Mouse (Mus musculus) frontal cortex, postnatal 36 days (tissue): Measurements from ENCODE around the gene Inmt.

Experiments used
- DNase-seq, 2 experiments: peaks; one replicate each; pipeline ENCODE4 v3.0.0; 2022; ENCODE audit warnings: low spot score in 2 of 2

The Inmt gene

DNA sequence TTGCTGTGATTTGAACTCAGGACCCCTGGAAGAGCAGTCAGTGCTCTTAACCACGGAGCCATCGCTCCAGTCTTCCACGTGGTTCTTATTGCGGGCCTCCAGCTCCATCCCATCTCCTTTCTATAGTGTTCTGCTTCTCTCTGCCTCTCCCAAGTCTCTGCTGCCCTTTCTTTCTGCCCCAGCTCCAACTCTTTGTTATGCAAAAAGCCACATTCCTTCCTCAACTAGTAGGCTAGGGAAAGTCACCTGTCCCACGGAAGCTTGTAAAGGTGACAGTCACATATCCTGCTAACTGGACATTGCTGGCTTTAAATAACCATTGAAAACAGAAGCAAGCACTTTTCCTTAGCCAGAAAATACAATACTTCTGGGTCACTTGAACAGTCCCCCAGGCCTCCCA is 5.0 kb downstream of the Inmt start:
- no peak for DNase-seq

DNA sequence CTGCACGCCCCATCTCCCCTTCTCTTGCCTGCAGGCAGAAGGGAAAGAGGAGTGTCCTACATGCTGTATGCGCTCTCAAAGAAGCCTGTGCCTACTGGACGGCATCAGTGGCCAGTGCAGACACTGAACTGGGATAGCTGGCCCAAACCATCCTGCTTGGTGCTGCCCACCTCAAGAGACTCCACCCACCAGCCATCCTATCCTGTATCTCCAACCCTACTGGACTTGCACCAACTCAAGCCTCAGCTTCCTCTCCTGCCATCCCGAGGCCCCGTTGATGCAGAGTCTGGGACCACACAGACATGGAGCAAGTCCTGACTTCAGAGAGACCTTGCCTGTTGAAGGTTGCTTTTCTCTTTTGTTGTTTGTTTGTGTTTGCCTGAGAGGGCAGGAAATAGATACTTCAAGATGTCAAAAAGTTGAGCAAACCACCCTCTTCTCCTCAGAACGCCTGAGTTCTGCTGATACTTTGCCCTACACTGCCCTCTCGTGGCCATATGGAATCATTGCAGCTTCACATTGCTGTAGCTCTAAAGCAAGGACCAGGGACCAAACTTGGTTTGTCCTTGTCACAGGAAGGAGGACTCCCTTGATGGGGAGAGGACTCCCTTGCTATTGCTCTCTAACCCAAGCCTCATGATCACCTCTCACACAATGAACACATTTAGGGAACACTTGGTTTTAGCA is 7.9 kb downstream of the Inmt start:
- peak; percentile 75 to 84 for DNase-seq

DNA sequence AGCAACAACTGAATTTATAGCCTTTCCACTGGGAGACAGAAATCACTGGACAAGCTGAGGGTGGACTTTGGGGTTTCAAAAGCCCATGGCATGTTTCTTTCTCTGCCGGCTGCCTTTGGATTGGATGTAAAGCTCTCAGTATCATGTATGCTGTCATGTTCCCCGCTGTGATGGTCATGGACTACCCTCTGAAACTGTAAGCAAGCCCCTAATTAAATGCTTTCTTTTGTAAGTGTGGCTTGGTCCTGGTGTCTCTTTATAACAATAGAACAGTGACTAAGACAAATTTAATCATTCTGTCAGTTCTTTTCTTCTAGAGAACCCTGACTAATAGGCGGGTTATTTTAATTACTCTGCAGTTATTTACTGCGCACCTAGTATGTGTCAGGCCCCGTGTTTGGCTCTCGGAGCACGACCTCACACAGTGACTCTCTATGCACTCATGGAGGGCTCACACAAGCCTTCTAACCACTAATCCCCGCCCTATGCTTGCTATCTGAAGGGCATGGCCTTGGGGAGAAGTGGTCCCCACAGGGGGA is 11.7 kb downstream of the Inmt start:
- DNase-seq, result no peak

DNA sequence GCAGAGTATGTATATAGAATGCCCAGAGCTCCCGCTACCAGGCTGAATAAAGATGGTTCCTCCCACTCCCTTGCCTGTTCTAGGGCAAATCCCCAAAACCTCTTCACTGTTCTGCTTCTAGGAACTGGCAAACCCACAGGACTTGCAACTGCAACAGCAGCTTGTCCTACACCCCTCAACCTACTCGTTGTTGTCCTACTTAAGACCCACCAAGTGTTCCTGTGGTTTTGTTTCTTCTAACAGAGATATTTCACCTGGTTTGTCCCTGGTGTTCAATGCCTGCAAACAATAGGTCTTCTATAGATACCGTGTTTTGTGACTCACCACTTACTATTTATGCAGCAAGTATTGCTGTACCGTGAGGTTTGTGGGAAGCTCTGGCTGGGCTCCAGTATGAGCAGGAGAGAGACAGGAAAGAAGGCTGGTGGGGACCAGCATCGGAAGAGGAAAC is 13.5 kb downstream of the Inmt start:
- DNase-seq, result peak; percentile 68 to 77

DNA sequence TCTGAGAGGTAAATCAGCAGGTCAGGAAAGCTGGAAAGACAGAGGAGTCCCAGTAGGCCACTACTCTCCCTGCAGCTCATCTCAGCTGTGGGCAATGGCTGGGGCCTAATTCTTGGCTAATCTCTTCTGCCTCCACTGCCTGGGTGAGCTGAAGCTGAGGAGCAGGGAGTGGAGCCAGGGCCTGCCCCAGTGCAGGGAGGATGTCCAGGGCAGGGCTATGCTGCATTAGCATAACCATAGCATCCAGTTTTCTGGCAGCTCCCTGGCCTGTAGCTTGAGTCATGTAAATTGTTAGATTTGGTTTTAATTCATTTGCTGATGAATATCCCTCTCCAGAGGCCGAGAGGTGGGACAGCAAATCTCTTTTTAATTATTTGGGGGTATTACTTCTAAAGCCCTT is 15.6 kb downstream of the Inmt start:
- no peak for DNase-seq

DNA sequence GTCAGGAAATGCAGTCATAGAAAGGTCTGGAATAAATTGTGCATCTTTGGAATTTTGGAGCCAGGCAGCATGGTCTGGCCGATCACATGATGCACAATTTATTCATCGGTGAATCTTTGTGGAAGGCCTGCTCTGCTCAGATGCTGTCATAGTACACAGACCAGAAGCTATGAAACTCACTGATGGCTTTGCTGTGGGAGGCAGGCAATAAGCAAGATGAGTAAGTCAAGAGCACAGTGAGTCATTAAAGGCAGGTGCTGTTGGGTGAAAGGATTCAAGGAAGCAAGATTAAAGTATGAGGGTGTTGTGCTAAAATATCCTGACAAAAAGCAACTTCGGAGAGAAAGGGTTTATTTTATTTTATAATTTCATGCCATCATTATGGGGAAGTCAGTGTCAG is 22.6 kb downstream of the Inmt start:
- DNase-seq, result peak in 1 of 2 experiments; percentile 13

DNA sequence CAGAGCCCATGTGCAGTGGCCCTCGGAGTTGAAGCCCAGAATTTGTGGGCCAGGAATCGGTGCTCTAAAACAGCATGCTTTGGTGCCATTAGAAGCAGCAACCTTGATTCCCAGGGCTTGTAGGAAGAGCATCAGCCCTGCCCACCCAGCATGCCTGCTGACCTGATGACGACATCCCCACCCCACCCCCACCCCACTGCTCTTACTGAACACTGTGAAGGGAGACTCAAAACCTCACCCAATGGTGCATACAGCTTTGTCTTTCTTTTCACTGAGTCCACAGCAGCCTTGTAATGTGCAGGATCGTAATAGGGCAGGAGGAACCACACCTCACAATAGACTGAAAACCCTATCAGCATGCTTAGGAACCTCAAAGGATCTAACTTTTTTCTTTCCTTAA is 28.7 kb downstream of the Inmt start:
- no peak for DNase-seq

DNA sequence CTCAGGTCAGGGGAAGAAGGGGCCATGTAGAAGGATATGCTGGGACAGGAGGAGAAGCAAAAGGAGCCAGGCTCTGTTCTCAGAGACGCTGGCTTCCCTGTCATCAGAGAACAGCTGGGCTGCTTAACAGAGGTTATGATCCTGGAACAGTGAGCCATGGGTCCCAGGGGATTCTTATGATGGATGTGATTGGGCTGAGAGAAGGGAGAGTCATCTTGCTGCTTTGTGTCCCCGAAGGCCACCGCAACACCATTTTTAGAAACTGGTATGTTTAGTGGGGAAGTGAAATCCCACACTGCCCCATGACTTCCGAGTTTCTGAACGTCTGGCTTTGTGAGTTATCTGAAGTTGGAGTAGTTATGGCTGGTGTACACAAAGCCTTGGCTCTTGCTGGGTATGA is 29.6 kb downstream of the Inmt start:
- DNase-seq, result no peak

DNA sequence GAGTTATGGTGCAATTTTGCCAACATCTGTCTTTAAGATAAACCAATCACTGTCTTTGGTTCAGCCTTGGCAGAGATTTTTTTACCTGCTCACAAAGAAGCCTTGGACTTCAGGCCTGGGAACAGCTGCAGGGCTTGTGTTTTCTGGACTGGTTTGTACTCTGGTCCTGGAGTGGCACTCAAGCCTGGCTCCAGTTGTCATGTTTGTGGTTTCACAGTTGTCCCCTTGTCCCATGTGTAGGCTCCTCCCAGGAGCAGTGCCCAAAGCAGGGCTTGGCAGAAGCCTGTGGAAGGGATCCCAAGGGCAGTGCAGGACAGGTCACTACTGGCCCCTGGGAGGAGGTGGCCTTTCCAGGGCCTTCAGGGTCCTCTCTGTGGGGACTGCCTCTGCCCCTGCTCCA is 36.5 kb downstream of the Inmt start:
- DNase-seq, result no peak

DNA sequence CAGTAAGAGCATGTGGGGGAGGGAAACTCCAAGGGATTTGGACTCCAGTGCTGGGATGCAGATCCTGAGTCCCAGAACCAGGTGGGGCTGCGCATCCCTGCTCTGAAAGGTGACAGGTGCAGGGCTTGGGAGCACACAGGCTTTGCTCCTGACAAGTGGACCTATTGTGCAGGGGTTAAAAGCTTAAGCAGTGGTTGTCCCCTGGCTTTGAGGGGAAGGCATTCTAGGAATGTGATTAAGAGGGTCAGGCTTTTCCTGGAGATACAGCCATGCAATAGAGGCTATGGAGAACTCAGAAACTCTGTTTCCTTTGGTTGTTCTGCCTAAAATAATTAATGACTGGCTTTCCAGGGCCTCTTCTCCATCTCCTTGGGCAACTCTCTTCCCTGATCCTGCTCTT is 41.4 kb downstream of the Inmt start:
- DNase-seq, result no peak

DNA sequence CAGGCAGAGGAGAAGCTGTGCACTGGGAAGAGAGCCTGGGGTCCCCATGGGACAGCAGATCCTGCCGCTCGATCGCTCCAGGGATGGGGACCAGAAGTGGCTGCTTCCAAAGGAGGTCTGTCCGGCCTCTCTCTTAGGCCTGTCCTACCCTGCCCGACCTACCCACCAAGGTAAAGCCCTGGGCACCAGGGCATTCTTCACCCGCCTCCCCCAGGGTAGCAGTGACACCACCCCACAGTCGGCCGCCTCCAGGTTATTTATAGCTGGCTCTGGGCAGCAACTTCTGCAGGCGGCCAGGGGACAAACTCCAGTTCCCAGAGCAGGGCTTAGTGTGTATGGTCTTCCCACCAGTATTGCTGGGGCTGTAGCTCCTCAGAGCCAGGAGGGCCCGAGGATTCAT is 42.0 kb downstream of the Inmt start, which contains the start of gene Crhr2:
Crhr2 (minus strand) TSS at position 223 of the 400 bp plus-strand sequence.
- no peak for DNase-seq

DNA sequence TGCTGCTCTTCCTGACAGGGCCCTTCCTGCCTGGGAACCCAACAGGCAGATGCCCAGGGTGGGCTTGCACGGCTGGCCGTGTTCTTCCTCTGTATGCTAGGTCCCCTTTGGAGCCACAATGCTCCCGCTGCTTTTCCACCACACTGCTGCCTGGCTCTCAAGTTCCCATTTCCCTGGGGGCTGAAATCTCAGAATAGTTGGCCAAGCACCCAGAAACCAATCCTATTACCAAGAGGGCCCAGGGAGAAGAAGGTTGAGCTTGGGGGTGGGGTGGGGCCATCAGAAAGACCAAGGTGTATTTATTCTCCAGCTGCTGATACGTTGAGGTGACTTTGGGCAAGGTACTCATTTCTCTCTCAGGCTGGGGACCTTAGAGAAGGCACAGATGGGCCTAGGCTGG is 43.5 kb downstream of the Inmt start:
- no peak for DNase-seq

DNA sequence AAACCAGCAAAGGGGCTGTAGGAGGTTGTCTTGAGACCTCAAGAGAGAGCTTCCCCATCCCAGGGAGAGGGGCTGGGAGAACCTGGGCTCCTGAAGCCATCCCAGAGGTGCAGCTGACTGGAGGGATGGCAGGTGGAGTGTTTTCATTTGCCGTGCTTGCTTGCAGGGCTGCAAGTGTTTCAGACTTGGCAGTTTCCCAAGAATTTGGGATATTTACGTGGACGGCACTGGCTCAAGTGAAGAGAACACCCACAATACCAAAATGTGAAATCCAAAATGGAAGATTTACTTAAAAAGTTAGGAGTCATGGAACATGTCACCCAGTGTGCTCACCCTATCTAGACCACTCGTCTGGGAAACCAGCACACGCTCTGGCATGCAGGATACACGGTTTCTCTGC is 44.2 kb downstream of the Inmt start:
- DNase-seq, result no peak

DNA sequence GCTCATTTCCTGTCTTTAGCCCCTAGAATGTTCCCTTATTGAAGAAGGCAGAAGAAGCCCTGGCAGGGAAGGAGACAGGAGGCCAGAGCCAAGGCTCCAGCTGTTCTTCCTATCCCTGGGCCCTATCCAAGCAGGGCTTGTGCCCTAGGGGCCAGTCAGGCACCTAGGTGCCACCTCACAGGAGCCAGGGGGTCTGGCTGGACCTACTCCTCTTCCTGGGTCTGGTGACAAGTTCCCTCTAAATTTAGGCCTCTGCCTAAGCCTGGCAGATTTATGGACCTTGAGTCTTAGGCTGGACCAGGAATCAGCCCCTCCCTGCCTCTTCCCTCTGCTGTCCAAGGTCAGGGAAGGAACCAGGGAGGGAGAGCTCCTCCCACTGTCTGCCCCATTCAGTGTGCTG is 46.5 kb downstream of the Inmt start:
- no peak for DNase-seq

DNA sequence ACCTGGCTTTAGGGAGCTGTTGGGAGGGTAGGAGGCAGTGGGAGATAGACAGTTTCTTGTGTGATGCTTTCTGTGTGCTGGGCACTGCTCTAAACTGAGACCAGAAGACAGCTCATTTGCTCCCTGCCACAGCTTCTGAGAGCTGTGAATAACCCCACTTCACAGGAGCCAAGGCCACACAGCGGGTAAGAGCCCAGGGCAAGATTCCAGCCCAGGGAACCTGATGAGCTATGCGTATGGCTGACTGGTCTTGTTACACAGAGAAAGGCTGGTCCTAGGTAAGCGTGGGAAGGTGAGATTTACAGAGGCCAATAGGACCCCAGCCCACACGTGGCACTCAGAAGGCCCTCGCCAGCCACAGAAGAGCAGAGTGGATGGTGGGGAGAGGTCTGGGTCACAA is 48.3 kb downstream of the Inmt start:
- DNase-seq, result no peak

DNA sequence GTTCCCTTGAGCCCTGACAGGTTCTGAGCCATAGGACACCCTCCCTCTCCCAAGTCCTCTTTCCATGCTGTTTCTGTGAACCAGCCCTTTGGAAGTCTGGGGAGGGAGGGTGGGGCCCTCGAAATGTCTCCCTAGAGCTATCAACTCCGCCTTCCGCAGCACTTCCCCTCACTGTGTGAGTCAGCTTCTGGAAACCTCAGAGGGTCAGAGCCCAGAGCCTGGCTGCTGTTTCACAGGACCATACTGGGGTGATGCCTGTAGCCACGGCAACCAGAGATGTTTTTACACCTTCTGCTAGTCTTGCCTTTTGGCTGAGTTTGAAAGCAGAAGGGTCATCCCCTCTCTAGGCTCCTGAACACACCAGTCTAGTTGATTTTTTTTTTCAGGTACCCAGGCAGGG is 51.8 kb downstream of the Inmt start:
- no peak for DNase-seq
